Mouse (Mus musculus) cortical plate, adult 2 months (tissue): ENCODE results near the gene Ifi47. TPM values are rescaled to one million over a fixed set of nuclear protein-coding genes. Genes with fewer than 3 reads are reported as not detected.

Experiments
- H3K27ac ChIP-seq: fragments of 200-500 bp; 2 replicates; pipeline ENCODE4 v1.5.1; 2012; ENCODE audit warnings: low read length, control low read depth, inconsistent platforms; ENCODE audit not compliant: insufficient read depth
- H3K4me1 ChIP-seq: fragments of 200-500 bp; 2 replicates; pipeline ENCODE4 v1.6.1; 2011; ENCODE audit warnings: low read length; ENCODE audit not compliant: control insufficient read depth, insufficient read depth
- H3K4me3 ChIP-seq: fragments of 200-500 bp; 2 replicates; pipeline ENCODE4 v1.5.1; 2011; ENCODE audit warnings: mild to moderate bottlenecking, low read length, control low read depth; ENCODE audit not compliant: insufficient read depth
- CTCF ChIP-seq: fragments of 200-500 bp; IDR thresholded peaks from 2 replicates; pipeline ENCODE4 v1.5.1; 2011; ENCODE audit warnings: mild to moderate bottlenecking, control low read depth, low read length; ENCODE audit not compliant: insufficient read depth; ENCODE audit errors: extremely low read depth
- POLR2A ChIP-seq: fragments of 200-500 bp; IDR thresholded peaks from 2 replicates; pipeline ENCODE4 v1.6.1; 2011; ENCODE audit warnings: mild to moderate bottlenecking, low read length, control low read depth; ENCODE audit not compliant: insufficient read depth; ENCODE audit errors: extremely low read depth
- polyA plus RNA-seq: library from polyadenylated mRNA; depleted of rRNA; stranded (reverse); fragments of >200 nt; gene quantifications from 2 replicates; pipeline ENCODE4 v1.2.3, GENCODE M21; 2012

Ifi47 gene
- polyA plus RNA-seq, 1 experiment, result 2.3 TPM

- Histone ChIP-seq H3K4me3 (no peak overlapping the region), H3K4me1 (no peaks in the 10 kb centered on the region), H3K27ac (no peak overlapping the region)
- TF ChIP-seq CTCF (peak; percentile 89), POLR2A (no peak)
Observed at GRCm38 (mm10) chr11:49103047-49103693, 26.8 kb downstream of the Ifi47 start.

- H3K4me1 ChIP-seq, result no peaks in the 10 kb centered on the region
- no peak overlapping the region for H3K27ac ChIP-seq
- H3K4me3 ChIP-seq, result no peak overlapping the region
- TF ChIP-seq POLR2A, result no peak
- TF ChIP-seq CTCF, result no peak
Observed at GRCm38 (mm10) chr11:49105752-49106151, 29.4 kb downstream of the Ifi47 start.

- H3K27ac ChIP-seq, result no peak overlapping the region
- TF ChIP-seq CTCF (no peak), POLR2A (no peak)
- H3K4me1 ChIP-seq, result no peaks in the 10 kb centered on the region; the same call in 1 of the 2 replicates
- no peak overlapping the region for H3K4me3 ChIP-seq
Observed at GRCm38 (mm10) chr11:49107650-49108537, 31.5 kb downstream of the Ifi47 start.

- no peak overlapping the region for H3K4me3 ChIP-seq
- TF ChIP-seq POLR2A (no peak), CTCF (peak; percentile 64)
- H3K4me1 ChIP-seq, result no peaks in the 10 kb centered on the region; the same call in 1 of the 2 replicates
- no peak overlapping the region for H3K27ac ChIP-seq
Observed at GRCm38 (mm10) chr11:49108833-49109232, 32.4 kb downstream of the Ifi47 start.

- TF ChIP-seq CTCF (no peak), POLR2A (no peak)
- Histone ChIP-seq H3K27ac (no peak overlapping the region), H3K4me3 (no peak overlapping the region), H3K4me1 (no peaks in the 10 kb centered on the region; the same call in 1 of the 2 replicates)
Observed at GRCm38 (mm10) chr11:49111000-49111399, 34.6 kb downstream of the Ifi47 start.

- Histone ChIP-seq H3K4me1 (no peaks in the 10 kb centered on the region; the same call in 1 of the 2 replicates), H3K27ac (no peak overlapping the region), H3K4me3 (no peak overlapping the region)
- TF ChIP-seq POLR2A (no peak), CTCF (no peak)
Observed at GRCm38 (mm10) chr11:49112624-49113219, 36.3 kb downstream of the Ifi47 start.

- Histone ChIP-seq H3K27ac (no peak overlapping the region), H3K4me3 (no peak overlapping the region), H3K4me1 (no peaks in the 10 kb centered on the region; the same call in 1 of the 2 replicates)
- no peak for TF ChIP-seq POLR2A
- TF ChIP-seq CTCF, result no peak
Observed at GRCm38 (mm10) chr11:49114158-49114557, 37.8 kb downstream of the Ifi47 start.

GRCm38 (mm10) chr11:49114774-49115173 lies 38.4 kb downstream of the Ifi47 start, which contains the start of gene Olfr1396:
Olfr1396 (minus strand) TSS chr11:49114874.
- Histone ChIP-seq H3K27ac (no peak within 1 kb of the TSS), H3K4me1 (no peaks in the 10 kb centered on the region; the same call in 1 of the 2 replicates), H3K4me3 (no peak within 1 kb of the TSS)
- TF ChIP-seq CTCF (no peak), POLR2A (no peak)

- no peak for TF ChIP-seq CTCF
- TF ChIP-seq POLR2A, result no peak
- no peak overlapping the region for H3K27ac ChIP-seq
- H3K4me1 ChIP-seq, result no peaks in the 10 kb centered on the region
- no peak overlapping the region for H3K4me3 ChIP-seq
Observed at GRCm38 (mm10) chr11:49119635-49120034, 43.2 kb downstream of the Ifi47 start.

- no peaks in the 10 kb centered on the region for H3K4me1 ChIP-seq
- H3K27ac ChIP-seq, result no peak overlapping the region
- TF ChIP-seq CTCF (no peak), POLR2A (no peak)
- no peak overlapping the region for H3K4me3 ChIP-seq
Observed at GRCm38 (mm10) chr11:49124169-49124568, 47.8 kb downstream of the Ifi47 start.
